Mouse (Mus musculus) hindbrain, embryonic 13.5 days (tissue): Measurements from ENCODE around the gene Itpr2. TPM values are rescaled to one million over a fixed set of nuclear protein-coding genes. Genes with fewer than 3 reads are reported as not detected.

Experiments used
- ATAC-seq: fragments of 200-750 bp; cut with Nextera tagmentation; 2 replicates; pipeline ENCODE4 v1.8.0; 2017; ENCODE audit warnings: moderate TSS enrichment; ENCODE audit not compliant: low FRiP score
- H3K27ac ChIP-seq: fragments of 300-500 bp; sonication (generic); 2 replicates; pipeline ENCODE4 v1.5.1; 2015; ENCODE audit warnings: inconsistent platforms, mild to moderate bottlenecking, moderate library complexity
- H3K27me3 ChIP-seq: fragments of 300-500 bp; sonication (generic); 2 replicates; pipeline ENCODE4 v1.6.1; 2015; ENCODE audit warnings: mild to moderate bottlenecking, inconsistent platforms
- H3K36me3 ChIP-seq: fragments of 300-500 bp; sonication (generic); 2 replicates; pipeline ENCODE4 v1.6.1; 2015; ENCODE audit warnings: mild to moderate bottlenecking, inconsistent platforms
- H3K4me1 ChIP-seq: fragments of 300-500 bp; sonication (generic); replicated peaks from 2 replicates; pipeline ENCODE4 v1.6.1; 2015; ENCODE audit warnings: inconsistent platforms
- H3K4me2 ChIP-seq: fragments of 300-500 bp; sonication (generic); 2 replicates; pipeline ENCODE4 v1.6.1; 2015; ENCODE audit warnings: inconsistent platforms, mild to moderate bottlenecking, moderate library complexity
- H3K4me3 ChIP-seq: fragments of 300-500 bp; sonication (generic); 2 replicates; pipeline ENCODE4 v1.5.1; 2015; ENCODE audit warnings: mild to moderate bottlenecking, inconsistent platforms
- H3K9ac ChIP-seq: fragments of 300-500 bp; sonication (generic); 2 replicates; pipeline ENCODE4 v1.6.1; 2015; ENCODE audit warnings: mild to moderate bottlenecking, inconsistent platforms
- H3K9me3 ChIP-seq: fragments of 300-500 bp; sonication (generic); 2 replicates; pipeline ENCODE4 v1.6.1; 2016; ENCODE audit warnings: inconsistent platforms
- WGBS: fragments of 180-500 bp; shearing (Covaris S2); methylation state at CpG from one replicate; pipeline ENCODE4 v1.1.7; 2015; 5-methylcytosine and 5-hydroxymethylcytosine counted together
- polyA plus RNA-seq: library from polyadenylated mRNA; unstranded; fragments of >200 nt; fragmentation: Nextera tagmentation; extraction: Ambion mirVana; gene quantifications from 2 replicates; pipeline ENCODE4 v1.2.1, GENCODE M21; 2015

The Itpr2 gene
- polyA plus RNA-seq, 1 experiment from 2014 or later, result 5.5 TPM

DNA sequence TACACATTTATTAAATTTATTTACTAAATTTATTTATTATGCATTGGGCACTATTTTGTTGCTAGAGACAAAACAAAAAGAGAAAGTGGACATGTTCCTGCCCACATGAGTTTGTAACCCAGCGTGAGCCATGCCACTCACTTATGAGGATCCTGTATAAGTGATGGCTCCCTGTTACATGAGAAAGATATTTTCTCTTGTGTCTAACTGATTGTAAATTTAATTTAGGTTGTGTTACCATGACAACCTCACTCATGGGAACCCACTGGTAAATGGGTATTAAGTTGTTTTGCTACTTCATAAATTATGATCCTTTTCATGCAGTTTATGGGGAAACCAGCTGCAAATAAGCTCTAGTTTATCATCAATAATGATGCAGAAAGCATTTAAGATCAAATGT is 267.6 kb downstream of the Itpr2 start:
- no peak overlapping the region for H3K4me3 ChIP-seq
- peaks cover 19% of the 10 kb centered on the region for H3K4me1 ChIP-seq
- no peaks in the 10 kb centered on the region for H3K36me3 ChIP-seq
- H3K27ac ChIP-seq, result no peak overlapping the region
- ATAC-seq, result no peak
- H3K27me3 ChIP-seq, result no peaks in the 10 kb centered on the region
- H3K4me2 ChIP-seq, result no peak overlapping the region
- WGBS, result 61% methylated on average over 1 of the region's 1 CpGs
- H3K9me3 ChIP-seq, result no peaks in the 10 kb centered on the region
- no peak overlapping the region for H3K9ac ChIP-seq

- no peak overlapping the region for H3K4me2 ChIP-seq
- 94% methylated on average over 6 of the region's 6 CpGs for WGBS
These were observed 271.1 kb downstream of the Itpr2 start for GRCm38 (mm10) chr6:146230903-146231302.

DNA sequence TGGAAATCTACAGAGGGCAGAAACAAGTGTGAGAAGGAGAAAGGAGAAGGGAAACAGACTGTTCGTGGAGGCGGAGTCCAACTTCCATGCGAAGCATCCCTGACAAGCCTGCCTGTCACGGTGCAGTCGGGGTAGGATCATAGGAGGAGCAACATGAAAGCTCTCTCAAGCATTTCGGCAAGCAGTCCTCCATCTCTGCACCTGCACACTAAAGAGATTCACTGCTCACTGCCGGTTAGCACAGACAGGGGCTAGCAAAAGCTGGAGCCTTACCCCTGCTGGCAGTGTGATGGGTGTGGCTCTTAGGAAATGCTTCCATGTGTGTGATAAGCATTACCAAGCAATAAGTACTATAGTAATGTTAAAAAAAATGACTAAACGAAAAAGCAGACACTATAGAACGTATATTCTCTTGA is 271.6 kb downstream of the Itpr2 start:
- no peaks in the 10 kb centered on the region for H3K27me3 ChIP-seq
- H3K4me1 ChIP-seq, result peaks cover 14% of the 10 kb centered on the region
- no peak for ATAC-seq
- H3K27ac ChIP-seq, result no peak overlapping the region
- H3K4me2 ChIP-seq, result no peak overlapping the region
- WGBS, result 60% methylated on average over 9 of the region's 9 CpGs
- H3K36me3 ChIP-seq, result no peaks in the 10 kb centered on the region
- no peak overlapping the region for H3K4me3 ChIP-seq
- no peak overlapping the region for H3K9ac ChIP-seq
- H3K9me3 ChIP-seq, result no peaks in the 10 kb centered on the region

More at GRCm38 (mm10) chr6:146230903-146231302, 271.1 kb downstream of the Itpr2 start:
- Histone ChIP-seq H3K4me1 (peaks cover 19% of the 10 kb centered on the region), H3K36me3 (no peaks in the 10 kb centered on the region), H3K27me3 (no peaks in the 10 kb centered on the region), H3K27ac (no peak overlapping the region), H3K4me3 (no peak overlapping the region), H3K9ac (no peak overlapping the region), H3K9me3 (no peaks in the 10 kb centered on the region)
- no peak for ATAC-seq

DNA sequence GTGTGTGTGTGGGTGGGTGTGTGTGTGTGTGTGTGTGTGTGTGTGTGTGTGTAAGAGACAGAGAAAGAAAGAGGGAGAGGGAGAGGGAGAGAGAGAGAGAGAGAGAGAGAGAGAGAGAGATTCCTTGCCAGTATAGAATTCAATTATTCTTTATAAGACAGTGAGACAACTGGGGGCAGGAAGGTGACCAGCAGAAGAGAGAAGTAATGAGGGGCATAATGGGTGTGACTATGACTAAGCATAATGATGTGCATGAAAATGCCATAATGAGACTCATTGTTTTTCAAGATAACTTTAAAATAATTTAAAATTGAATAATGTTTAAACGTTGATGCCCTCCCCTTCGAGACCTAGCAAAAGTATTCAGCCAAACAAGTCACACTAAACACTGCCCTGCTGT is 272.1 kb downstream of the Itpr2 start:
- H3K9me3 ChIP-seq, result no peaks in the 10 kb centered on the region
- H3K4me3 ChIP-seq, result no peak overlapping the region
- H3K4me1 ChIP-seq, result peaks cover 10% of the 10 kb centered on the region
- ATAC-seq, result no peak
- no peak overlapping the region for H3K4me2 ChIP-seq
- H3K9ac ChIP-seq, result no peak overlapping the region
- H3K27ac ChIP-seq, result no peak overlapping the region
- no peaks in the 10 kb centered on the region for H3K36me3 ChIP-seq
- WGBS, result 88% methylated on average over 2 of the region's 2 CpGs
- H3K27me3 ChIP-seq, result no peaks in the 10 kb centered on the region

GRCm38 (mm10) chr6:146229519-146229918 is 272.5 kb downstream of the Itpr2 start:
- 74% methylated on average over 9 of the region's 9 CpGs for WGBS
- H3K4me2 ChIP-seq, result no peak overlapping the region
- peaks cover 6% of the 10 kb centered on the region for H3K4me1 ChIP-seq
- no peak overlapping the region for H3K27ac ChIP-seq
- H3K27me3 ChIP-seq, result no peaks in the 10 kb centered on the region
- H3K36me3 ChIP-seq, result no peaks in the 10 kb centered on the region
- no peak overlapping the region for H3K9ac ChIP-seq
- no peaks in the 10 kb centered on the region for H3K9me3 ChIP-seq
- no peak for ATAC-seq
- H3K4me3 ChIP-seq, result no peak overlapping the region

- no peak overlapping the region for H3K9ac ChIP-seq
- H3K27me3 ChIP-seq, result no peaks in the 10 kb centered on the region
- 96% methylated on average over 3 of the region's 3 CpGs for WGBS
- H3K9me3 ChIP-seq, result no peaks in the 10 kb centered on the region
- no peak for ATAC-seq
- no peak overlapping the region for H3K4me2 ChIP-seq
- H3K27ac ChIP-seq, result no peak overlapping the region
- H3K4me3 ChIP-seq, result no peak overlapping the region
- H3K36me3 ChIP-seq, result no peaks in the 10 kb centered on the region
- peaks cover 3% of the 10 kb centered on the region; the same call in 1 of the 2 replicates for H3K4me1 ChIP-seq
These were observed 274.0 kb downstream of the Itpr2 start for GRCm38 (mm10) chr6:146228048-146228447.

- no peaks in the 10 kb centered on the region for H3K9me3 ChIP-seq
- H3K9ac ChIP-seq, result no peak overlapping the region
- H3K36me3 ChIP-seq, result no peaks in the 10 kb centered on the region
- 79% methylated on average over 8 of the region's 8 CpGs for WGBS
- peaks cover 4% of the 10 kb centered on the region for H3K4me1 ChIP-seq
- no peak for ATAC-seq
- H3K27ac ChIP-seq, result no peak overlapping the region
- no peak overlapping the region for H3K4me2 ChIP-seq
- H3K27me3 ChIP-seq, result no peaks in the 10 kb centered on the region
- H3K4me3 ChIP-seq, result no peak overlapping the region
These were observed 279.5 kb downstream of the Itpr2 start for GRCm38 (mm10) chr6:146222403-146223063.

DNA sequence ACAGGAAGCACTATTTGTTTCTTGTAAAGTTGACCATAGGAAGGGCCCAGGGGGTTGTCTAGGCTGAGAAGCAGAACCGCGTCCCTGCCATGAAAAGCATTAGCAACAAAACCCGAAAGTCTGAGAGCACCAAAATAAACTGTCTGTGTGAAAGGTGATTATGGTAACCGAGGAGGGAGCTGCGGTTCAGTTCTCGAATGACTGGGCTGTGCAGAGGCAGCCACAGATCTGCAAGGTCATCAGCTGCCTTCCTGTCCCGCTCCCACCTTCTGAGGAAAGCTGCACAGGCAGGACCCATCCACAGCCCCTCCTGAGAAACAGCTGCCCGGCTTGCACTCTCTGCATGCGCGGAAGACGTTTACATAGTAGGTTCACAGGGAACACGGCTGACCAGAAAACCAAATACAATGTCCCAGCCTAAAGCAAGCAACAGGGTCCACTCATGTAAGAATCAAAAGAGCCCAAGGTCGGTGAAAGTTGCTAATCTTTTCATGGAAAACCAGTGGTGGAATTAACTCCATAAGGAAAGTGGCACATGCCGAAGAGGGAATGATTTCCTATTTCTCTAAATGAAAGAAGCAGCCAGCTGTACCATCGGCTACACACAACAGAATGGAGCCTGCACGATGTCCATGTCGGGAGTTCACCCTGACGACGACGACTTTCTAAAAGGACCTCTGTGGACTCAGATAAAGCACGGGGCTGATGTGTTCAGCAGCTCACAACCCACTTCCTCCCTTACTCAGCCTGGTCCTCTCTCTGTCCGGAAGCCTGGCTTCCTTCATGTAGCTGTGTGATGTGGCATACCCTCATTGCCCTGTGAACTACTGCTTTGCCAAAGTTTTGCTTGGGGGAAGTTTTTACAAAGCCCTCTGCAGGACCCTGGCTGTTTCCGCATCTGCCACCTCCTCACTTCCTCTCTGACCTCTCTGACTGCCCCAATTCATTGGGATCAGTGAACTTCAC is 280.4 kb downstream of the Itpr2 start:
- H3K9me3 ChIP-seq, result no peaks in the 10 kb centered on the region
- H3K9ac ChIP-seq, result no peak overlapping the region
- no peak overlapping the region for H3K4me2 ChIP-seq
- H3K4me3 ChIP-seq, result no peak overlapping the region
- no peak for ATAC-seq
- H3K4me1 ChIP-seq, result peaks cover 4% of the 10 kb centered on the region
- WGBS, result 61% methylated on average over 23 of the region's 23 CpGs
- no peaks in the 10 kb centered on the region for H3K36me3 ChIP-seq
- no peaks in the 10 kb centered on the region for H3K27me3 ChIP-seq
- H3K27ac ChIP-seq, result 0 out of 2 replicates have a peak overlapping the region, but pooled peaks have one; percentile 14

DNA sequence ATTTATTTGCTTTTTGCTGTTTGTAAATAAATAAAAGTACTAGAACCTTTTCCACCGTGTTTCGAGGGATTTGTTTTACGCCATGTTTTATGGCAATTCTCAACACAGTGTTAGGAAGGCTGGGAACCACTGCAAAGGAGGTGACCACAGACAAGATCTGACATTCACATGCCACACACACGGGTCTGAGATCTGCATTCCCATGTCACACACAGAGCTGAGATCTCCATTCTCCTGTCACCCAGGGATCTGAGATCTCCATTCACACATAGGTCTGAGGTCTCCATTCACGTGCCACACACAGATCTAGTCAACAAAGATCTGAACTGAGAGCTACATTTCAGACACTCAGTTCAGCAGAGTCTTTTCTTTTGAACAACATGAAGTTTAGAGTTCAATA is 282.0 kb downstream of the Itpr2 start:
- no peak overlapping the region for H3K4me2 ChIP-seq
- no peak overlapping the region for H3K27ac ChIP-seq
- peaks cover 10% of the 10 kb centered on the region for H3K4me1 ChIP-seq
- no peaks in the 10 kb centered on the region for H3K27me3 ChIP-seq
- H3K9ac ChIP-seq, result no peak overlapping the region
- H3K36me3 ChIP-seq, result no peaks in the 10 kb centered on the region
- no peak overlapping the region for H3K4me3 ChIP-seq
- WGBS, result 71% methylated on average over 5 of the region's 5 CpGs
- H3K9me3 ChIP-seq, result no peaks in the 10 kb centered on the region
- ATAC-seq, result no peak

- Histone ChIP-seq H3K27ac (no peak overlapping the region), H3K4me2 (no peak overlapping the region), H3K4me1 (peaks cover 15% of the 10 kb centered on the region), H3K9ac (no peak overlapping the region), H3K27me3 (no peaks in the 10 kb centered on the region), H3K4me3 (no peak overlapping the region), H3K9me3 (no peaks in the 10 kb centered on the region), H3K36me3 (no peaks in the 10 kb centered on the region)
- 89% methylated on average over 12 of the region's 12 CpGs for WGBS
- no peak for ATAC-seq
These were observed 282.5 kb downstream of the Itpr2 start for GRCm38 (mm10) chr6:146219534-146219933.

DNA sequence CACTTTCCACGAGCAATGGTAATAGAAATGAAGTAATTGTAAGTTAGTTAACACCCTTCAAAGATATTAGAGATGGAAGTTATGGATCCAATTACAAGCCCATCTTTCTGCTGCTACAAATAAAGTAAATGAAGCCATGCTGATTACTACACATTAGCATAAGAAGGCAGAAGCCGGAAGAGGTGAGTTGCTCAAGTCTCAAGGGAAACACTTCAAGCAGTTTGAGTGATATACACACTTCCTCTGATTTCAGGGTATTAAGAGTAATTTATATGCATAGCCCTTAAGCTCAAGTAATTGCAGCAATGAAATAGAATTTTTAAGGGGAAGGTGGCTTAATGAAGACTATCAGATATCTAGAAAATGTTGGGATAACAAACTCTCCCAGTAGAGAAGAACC is 286.7 kb downstream of the Itpr2 start:
- no peaks in the 10 kb centered on the region for H3K36me3 ChIP-seq
- peak overlapping the region; percentile 69 for H3K27ac ChIP-seq
- H3K4me1 ChIP-seq, result peaks cover 12% of the 10 kb centered on the region
- WGBS, result 48% methylated on average over 2 of the region's 2 CpGs
- no peaks in the 10 kb centered on the region for H3K27me3 ChIP-seq
- ATAC-seq, result peak; percentile 36; the same call in 1 of the 2 replicates
- H3K9ac ChIP-seq, result no peak overlapping the region
- H3K4me3 ChIP-seq, result no peak overlapping the region
- no peak overlapping the region for H3K4me2 ChIP-seq
- H3K9me3 ChIP-seq, result no peaks in the 10 kb centered on the region

GRCm38 (mm10) chr6:146212339-146212738 is 289.7 kb downstream of the Itpr2 start:
- Histone ChIP-seq H3K4me2 (no peak overlapping the region), H3K27me3 (no peaks in the 10 kb centered on the region), H3K4me3 (no peak overlapping the region), H3K9me3 (no peaks in the 10 kb centered on the region), H3K4me1 (peaks cover 12% of the 10 kb centered on the region), H3K27ac (no peak overlapping the region), H3K36me3 (no peaks in the 10 kb centered on the region), H3K9ac (no peak overlapping the region)
- 91% methylated on average over 3 of the region's 3 CpGs for WGBS
- ATAC-seq, result no peak
